In the genomic region with DNA sequence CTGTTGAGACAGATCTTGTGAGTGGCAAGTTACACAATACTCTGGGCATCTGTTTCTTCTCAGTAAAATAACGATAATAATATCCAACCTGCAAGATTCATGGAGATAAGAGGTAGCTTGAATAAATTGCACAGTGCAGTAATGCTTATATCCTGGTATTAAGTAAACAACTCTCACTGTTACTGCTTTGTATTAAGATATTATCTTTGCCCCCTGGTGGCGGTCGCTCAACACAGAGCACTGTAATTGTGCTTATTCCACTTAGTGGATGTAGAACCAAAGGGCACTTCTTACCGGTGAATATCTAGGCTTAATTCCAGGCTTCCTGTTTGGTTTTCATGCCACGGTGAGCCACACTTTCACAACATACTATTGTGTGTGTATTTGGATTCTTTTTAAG, we compare ENCODE assay signal across 18 mouse cellular contexts. TPM values are rescaled to one million over a fixed set of nuclear protein-coding genes. Genes with fewer than 3 reads are reported as not detected.
A peak's percentile ranks its signal among the peaks of the same experiment; 100 is the strongest.
DNase-seq lines count a peak whose midpoint lies in the region; ATAC-seq and TF ChIP-seq lines count a peak whose summit lies in the region.
"Had no signal": no experiment of that assay in that cellular context is flagged by ENCODE, and none has a peak within 500 bp of the region (broad histone marks: within the 10 kb centered on the region; RNA-seq: fewer than 3 reads in every experiment).

No protein-coding gene starts in this region.

- no peak for TF ChIP-seq POLR2A in MEL (IDR thresholded peaks at IDR 0.05; ENCODE audit: control insufficient read depth in 1 of 2, insufficient read depth in 1 of 2, low read depth in 1 of 2, low read length in 2 of 2, poor library complexity in 1 of 2)
- TF ChIP-seq POLR2A in brain, embryonic 14.5 days (IDR thresholded peaks at IDR 0.05; ENCODE audit: borderline replicate concordance, extremely low read depth, insufficient read depth, insufficient read length, poor library complexity, severe bottlenecking) = no peak

- no peak overlapping the region for H3K9ac ChIP-seq in intestine, postnatal 0 days (ENCODE audit: low read depth, low read length)
- H3K9ac ChIP-seq in intestine, embryonic 15.5 days = no peak overlapping the region
- H3K9ac ChIP-seq in lung, postnatal 0 days (replicated peaks; ENCODE audit: low read depth) = no peak overlapping the region
- H3K9ac ChIP-seq in MEL (ENCODE audit: control insufficient read depth, low read depth, low read length, poor library complexity, severe bottlenecking) = no peak overlapping the region
- H3K9ac ChIP-seq: kidney, embryonic 15.5 days had no signal

- no peak for ATAC-seq in intestine, postnatal 0 days
- ATAC-seq in intestine, embryonic 15.5 days = no peak
- no peak for ATAC-seq in lung, postnatal 0 days
- no peak for ATAC-seq in monocyte, adult 5-6 weeks (replicated peaks; ENCODE audit: insufficient number of reproducible peaks, low FRiP score, low TSS enrichment, poor library complexity, severe bottlenecking)
- ATAC-seq: hindbrain, embryonic 16.5 days had no signal

- peak; percentile 11; the same call in 1 of the 2 replicates for TF ChIP-seq CTCF in intestine, postnatal 0 days (IDR thresholded peaks at IDR 0.05; ENCODE audit: low read depth)
- TF ChIP-seq CTCF in lung, postnatal 0 days (IDR thresholded peaks at IDR 0.05) = peak; percentile 21; the same call in 1 of the 2 replicates
- TF ChIP-seq CTCF in MEL (IDR thresholded peaks at IDR 0.05 in 2 of 3, conservative IDR thresholded peaks at IDR 0.05 in 1 of 3; ENCODE audit: control insufficient read depth in 1 of 3, insufficient read depth in 1 of 3, low read depth in 2 of 3, low read length in 3 of 3, poor library complexity in 1 of 3, severe bottlenecking in 1 of 3) = peak in 1 of 3 experiments; percentile 19; a peak in 1 of 6 replicates
- peak; percentile 18; the same call in 1 of the 2 replicates for TF ChIP-seq CTCF in brain, embryonic 14.5 days (IDR thresholded peaks at IDR 0.05; ENCODE audit: borderline replicate concordance, extremely low read depth, insufficient read depth, insufficient read length)

- TF ChIP-seq EP300 in lung, postnatal 0 days (IDR thresholded peaks at IDR 0.05) = no peak
- TF ChIP-seq EP300 in MEL (IDR thresholded peaks at IDR 0.05; ENCODE audit: low read depth in 1 of 2, low read length in 2 of 2) = no peak

- no peak for TF ChIP-seq RAD21 in MEL (IDR thresholded peaks at IDR 0.05; ENCODE audit: low read depth, low read length)

- no peaks in the 10 kb centered on the region for H3K79me2 ChIP-seq in MEL (ENCODE audit: control insufficient read depth, insufficient read depth, low read length, poor library complexity)

- no peak overlapping the region for H3K4me2 ChIP-seq in intestine, postnatal 0 days (replicated peaks; ENCODE audit: low read depth)
- no peak overlapping the region for H3K4me2 ChIP-seq in intestine, embryonic 15.5 days (replicated peaks)
- H3K4me2 ChIP-seq in lung, postnatal 0 days (replicated peaks; ENCODE audit: low read depth, low read length) = no peak overlapping the region
- H3K4me2 ChIP-seq: kidney, embryonic 15.5 days had no signal

- no peak overlapping the region for H3K27ac ChIP-seq in intestine, postnatal 0 days (ENCODE audit: low read depth, low read length)
- no peak overlapping the region for H3K27ac ChIP-seq in intestine, embryonic 15.5 days
- H3K27ac ChIP-seq in lung, postnatal 0 days (ENCODE audit: low read length) = no peak overlapping the region
- no peak overlapping the region for H3K27ac ChIP-seq in MEL (ENCODE audit: control insufficient read depth, low read depth, low read length)
- H3K27ac ChIP-seq: kidney, embryonic 15.5 days had no signal

- no peaks in the 10 kb centered on the region for H3K36me3 ChIP-seq in intestine, postnatal 0 days (ENCODE audit: control insufficient read depth, insufficient read depth)
- no peaks in the 10 kb centered on the region for H3K36me3 ChIP-seq in intestine, embryonic 15.5 days
- no peaks in the 10 kb centered on the region for H3K36me3 ChIP-seq in lung, postnatal 0 days (ENCODE audit: insufficient read depth, low read length)
- no peaks in the 10 kb centered on the region for H3K36me3 ChIP-seq in MEL (ENCODE audit: control insufficient read depth in 1 of 2, insufficient read depth in 2 of 2, low read length in 2 of 2)
- H3K36me3 ChIP-seq: kidney, embryonic 15.5 days had no signal

- H3K27me3 ChIP-seq in intestine, postnatal 0 days (replicated peaks; ENCODE audit: control insufficient read depth, insufficient read depth, low read length) = no peaks in the 10 kb centered on the region; the same call in 1 of the 2 replicates
- H3K27me3 ChIP-seq in intestine, embryonic 15.5 days (replicated peaks) = peaks cover 8% of the 10 kb centered on the region
- H3K27me3 ChIP-seq in lung, postnatal 0 days (replicated peaks; ENCODE audit: insufficient read depth, low read length) = no peaks in the 10 kb centered on the region
- H3K27me3 ChIP-seq in MEL (ENCODE audit: control insufficient read depth in 1 of 2, insufficient read depth in 2 of 2, low read length in 2 of 2) = no peaks in the 10 kb centered on the region; a peak in 1 of 4 replicates

- 55% methylated on average over 5 of the region's 5 CpGs for WGBS in intestine, postnatal 0 days
- WGBS in intestine, embryonic 15.5 days = 68% methylated on average over 5 of the region's 5 CpGs
- WGBS in lung, postnatal 0 days = 57% methylated on average over 5 of the region's 5 CpGs

- no peak overlapping the region for H3K4me3 ChIP-seq in intestine, postnatal 0 days (ENCODE audit: low read depth, low read length)
- H3K4me3 ChIP-seq in intestine, embryonic 15.5 days (replicated peaks) = no peak overlapping the region
- no peak overlapping the region for H3K4me3 ChIP-seq in lung, postnatal 0 days (ENCODE audit: low read depth, low read length)
- H3K4me3 ChIP-seq in MEL (ENCODE audit: control insufficient read depth in 1 of 2, insufficient read depth in 1 of 2, low read depth in 2 of 2, low read length in 2 of 2) = no peak overlapping the region
- H3K4me3 ChIP-seq: kidney, embryonic 15.5 days; myocyte had no signal

- no peaks in the 10 kb centered on the region for H3K9me3 ChIP-seq in intestine, postnatal 0 days (ENCODE audit: control insufficient read depth)
- H3K9me3 ChIP-seq in intestine, embryonic 15.5 days = no peaks in the 10 kb centered on the region
- H3K9me3 ChIP-seq in lung, postnatal 0 days (ENCODE audit: low read length) = no peaks in the 10 kb centered on the region
- H3K9me3 ChIP-seq in MEL (replicated peaks; ENCODE audit: insufficient read depth, low read length) = no peaks in the 10 kb centered on the region
- H3K9me3 ChIP-seq: kidney, embryonic 15.5 days had no signal

- no peaks in the 10 kb centered on the region for H3K4me1 ChIP-seq in intestine, postnatal 0 days (replicated peaks; ENCODE audit: control insufficient read depth, insufficient read depth, low read length)
- H3K4me1 ChIP-seq in intestine, embryonic 15.5 days (replicated peaks) = no peaks in the 10 kb centered on the region
- no peaks in the 10 kb centered on the region for H3K4me1 ChIP-seq in lung, postnatal 0 days (ENCODE audit: insufficient read depth, low read depth, low read length)
- H3K4me1 ChIP-seq in MEL (ENCODE audit: control insufficient read depth in 1 of 2, insufficient read depth in 2 of 2, low read length in 2 of 2) = no peaks in the 10 kb centered on the region
- H3K4me1 ChIP-seq: kidney, embryonic 15.5 days had no signal

- DNase-seq in lung, postnatal 0 days (ENCODE audit: low spot score) = no peak
- DNase-seq in lung, adult 18-20 months = no peak
- no peak for DNase-seq in MEL (ENCODE audit: low read depth, low spot score)
- DNase-seq in brain, embryonic 14.5 days (ENCODE audit: low read depth) = peak; percentile 26
- no peak for DNase-seq in spleen, postnatal 4 days (ENCODE audit: low spot score in 2 of 2)
- DNase-seq: cerebellum, adult 11 months; heart, adult 11 months; right cerebral cortex, postnatal 25 days; thymus, postnatal 14 days had no signal

TF ChIP-seq in MEL, 35 proteins besides CTCF, POLR2A, EP300 and RAD21:
- no peak for TF ChIP-seq KAT2A (conservative IDR thresholded peaks at IDR 0.05; ENCODE audit: low read depth, low read length)
- TF ChIP-seq SMC3 (IDR thresholded peaks at IDR 0.05; ENCODE audit: low read depth, low read length) = peak; percentile 28
TF ChIP-seq in MEL: peak in this region for 1.

RNA-seq across cellular contexts. Expression of a gene that starts 16.4 kb away (rescaled TPM):
- not detected in 2 replicates for polyA plus RNA-seq in intestine, postnatal 0 days (2015; fragmentation: Nextera tagmentation; extraction: Ambion mirVana)
- polyA plus RNA-seq in intestine, embryonic 15.5 days (2015; fragmentation: Nextera tagmentation; extraction: Ambion mirVana) = 0.09 and 0.15 TPM in 2 replicates
- polyA plus RNA-seq in lung, postnatal 0 days (2015; fragmentation: Nextera tagmentation; extraction: Ambion mirVana) = not detected in 2 replicates
- not detected in 2 replicates for total RNA-seq in MEL (2012; rRNA removed)
- polyA plus RNA-seq in MEL (2012; ENCODE audit: insufficient read depth in 1 of 2, insufficient read length in 2 of 2, low read depth in 1 of 2, low replicate concordance in 2 of 2, missing spikeins in 1 of 2) = under 1 TPM in 1 of 2 experiments, not detected in 1; 0.08 TPM
- polyA plus RNA-seq in brain, embryonic 14.5 days (2012; rRNA removed) = 1.1 and 1.3 TPM in 2 replicates
- 0.75 to 1.6 TPM in 2 of 3 replicates, not detected in the other for total RNA-seq in monocyte, adult 5-6 weeks (2017)
- total RNA-seq: common myeloid progenitor, adult 5-6 weeks; gastrocnemius, adult 18-20 months had no signal
- polyA plus RNA-seq: lung, embryonic 16.5 days; myocyte had no signal
